ENCODE assay signal across 24 mouse cellular contexts in genomic region chr5:107949607-107950006, GRCm38 (mm10). TPM values are rescaled to one million over a fixed set of nuclear protein-coding genes. Genes with fewer than 3 reads are reported as not detected.
DNase-seq lines count a peak whose midpoint lies in the region; ATAC-seq and TF ChIP-seq lines count a peak whose summit lies in the region.
"Had no signal": no experiment of that assay in that cellular context is flagged by ENCODE, and none has a peak within 500 bp of the region (broad histone marks: within the 10 kb centered on the region; RNA-seq: fewer than 3 reads in every experiment).

No protein-coding gene starts in this region.

- peak; percentile 85 for ATAC-seq in megakaryocyte, adult 5-6 weeks (ENCODE audit: poor library complexity, severe bottlenecking)
- ATAC-seq: forebrain, embryonic 16.5 days; midbrain, embryonic 15.5 days; Patski had no signal

- no peaks in the 10 kb centered on the region for H3K27me3 ChIP-seq in spleen, adult 2 months (ENCODE audit: control insufficient read depth, insufficient read depth, low read length)
- H3K27me3 ChIP-seq: embryonic facial prominence, embryonic 15.5 days; heart, embryonic 13.5 days; midbrain, embryonic 15.5 days; Patski had no signal

- no peaks in the 10 kb centered on the region for H3K36me3 ChIP-seq in spleen, adult 2 months (ENCODE audit: control insufficient read depth, insufficient read depth, low read length)
- H3K36me3 ChIP-seq: embryonic facial prominence, embryonic 15.5 days; heart, embryonic 13.5 days; limb, embryonic 10.5 days; midbrain, embryonic 15.5 days had no signal

- no peak overlapping the region for H3K4me3 ChIP-seq in gastrocnemius, adult 2 months
- H3K4me3 ChIP-seq in spleen, adult 2 months (ENCODE audit: extremely low read depth, insufficient read depth, insufficient read length) = no peak overlapping the region
- H3K4me3 ChIP-seq: embryonic facial prominence, embryonic 15.5 days; heart, embryonic 13.5 days; left cerebral cortex, adult 2 months; limb, embryonic 10.5 days; midbrain, embryonic 15.5 days had no signal

- H3K27ac ChIP-seq in gastrocnemius, adult 2 months = peak overlapping the region; percentile 46
- peak overlapping the region; percentile 67 for H3K27ac ChIP-seq in spleen, adult 2 months (ENCODE audit: insufficient read depth, low read length)
- H3K27ac ChIP-seq: embryonic facial prominence, embryonic 15.5 days; heart, embryonic 13.5 days; hindbrain, embryonic 14.5 days; left cerebral cortex, adult 2 months; limb, embryonic 10.5 days; midbrain, embryonic 15.5 days had no signal

- TF ChIP-seq POLR2A in spleen, adult 2 months (IDR thresholded peaks at IDR 0.05; ENCODE audit: low read depth, low read length) = no peak

- no peak for TF ChIP-seq CTCF in gastrocnemius, adult 2 months (IDR thresholded peaks at IDR 0.05)
- TF ChIP-seq CTCF in spleen, adult 2 months (IDR thresholded peaks at IDR 0.05; ENCODE audit: extremely low read depth, insufficient read depth, insufficient read length, insufficient replicate concordance) = no peak

- DNase-seq in gastrocnemius, adult 2 months = no peak
- no peak for DNase-seq in gastrocnemius, postnatal 10 days
- DNase-seq in spleen, adult 2 months (ENCODE audit: low read depth in 1 of 2, low spot score in 2 of 2) = no peak
- DNase-seq in spleen, postnatal 14 days (ENCODE audit: low spot score in 2 of 2) = no peak
- no peak for DNase-seq in retina, postnatal 1 day
- no peak for DNase-seq in left cerebral cortex, postnatal 14 days (ENCODE audit: low spot score in 2 of 2)
- DNase-seq in adrenal gland, postnatal 25 days = no peak
- DNase-seq: adrenal gland, postnatal 14 days; cerebellum, adult 9-10 months; heart, postnatal 36 days; kidney, adult 8-10 months; kidney, postnatal 36 days; layer of hippocampus, adult 9-11 months; lung, adult 2 months; thymus, adult 18-20 months had no signal

- peaks cover 40% of the 10 kb centered on the region for H3K4me1 ChIP-seq in spleen, adult 2 months (ENCODE audit: control insufficient read depth, insufficient read depth, insufficient read length)
- H3K4me1 ChIP-seq: limb, embryonic 10.5 days; midbrain, embryonic 15.5 days had no signal

- 44% methylated on average over 3 of the region's 3 CpGs for WGBS in spleen, adult 2 months

- intact Hi-C loops in gastrocnemius, adult 2 months (cut with DNase I) = loop anchor here (2.0 to 5.0 kb wide), 2 partner anchors 15 to 38 kb away; partner anchors contain the start of gene Fam69a
- intact Hi-C loops in left cerebral cortex, postnatal 14 days (cut with DNase I) = no loop called here

RNA-seq across cellular contexts. Expression of gene Fam69a, which starts 37.3 kb away (rescaled TPM):
- total RNA-seq in gastrocnemius, adult 2 months (2021) = 10 to 100 TPM; 19.8 to 26.1 TPM
- total RNA-seq in gastrocnemius, postnatal 10 days (2021) = 10 to 100 TPM; 51.1 to 65.5 TPM
- polyA plus RNA-seq in spleen, adult 2 months (2012; rRNA removed) = 1.6 and 2.2 TPM in 2 replicates
- total RNA-seq in megakaryocyte, adult 5-6 weeks (2015) = 138 and 149 TPM in 2 replicates
- 55.5 and 60.0 TPM in 2 replicates for total RNA-seq in megakaryocyte, adult 5-6 weeks (2017)
- 10 to 100 TPM; 42.3 to 47.3 TPM for total RNA-seq in left cerebral cortex, postnatal 14 days (2021)
- total RNA-seq in adrenal gland, postnatal 25 days (2021) = 4.4 and 4.6 TPM in 2 replicates

RNA-seq across cellular contexts. Expression of gene Rpl5, which starts 49.3 kb away (rescaled TPM):
- 10 to 100 TPM; 41.0 to 42.5 TPM for total RNA-seq in gastrocnemius, adult 2 months (2021)
- 10 to 100 TPM; 60.8 to 65.1 TPM for total RNA-seq in gastrocnemius, postnatal 10 days (2021)
- 24.1 and 29.9 TPM in 2 replicates for polyA plus RNA-seq in spleen, adult 2 months (2012; rRNA removed)
- total RNA-seq in megakaryocyte, adult 5-6 weeks (2015) = 281 and 294 TPM in 2 replicates
- 116 and 124 TPM in 2 replicates for total RNA-seq in megakaryocyte, adult 5-6 weeks (2017)
- 10 to 100 TPM; 82.2 to 89.6 TPM for total RNA-seq in left cerebral cortex, postnatal 14 days (2021)
- 71.3 and 77.7 TPM in 2 replicates for total RNA-seq in adrenal gland, postnatal 25 days (2021)
